Mouse (Mus musculus) embryonic fibroblast, embryonic 13.5 days (primary cell): ENCODE data around the gene Tinagl1.

ENCODE experiments used
- CTCF ChIP-seq: IDR thresholded peaks from 2 replicates; pipeline ENCODE4 v1.5.1; 2011; ENCODE audit warnings: mild to moderate bottlenecking, control low read depth, low read length, moderate library complexity, borderline replicate concordance; ENCODE audit not compliant: insufficient read depth
- POLR2A ChIP-seq: IDR thresholded peaks from 2 replicates; pipeline ENCODE4 v1.6.1; 2011; ENCODE audit warnings: low read depth, mild to moderate bottlenecking, control low read depth, low read length, moderate library complexity

- TF ChIP-seq CTCF (no peak), POLR2A (no peak)
Measured at GRCm38 (mm10) chr4:130123020-130123419, 51.9 kb downstream of the Tinagl1 start.
